Mouse (Mus musculus) yolk sac, embryonic 10.5 days (tissue): ENCODE data around the gene Ebf4.

Source experiments
- DNase-seq: peaks from one replicate; pipeline ENCODE4 v3.0.0-alpha.2; 2017; ENCODE audit warnings: low spot score

Ebf4 gene

DNA sequence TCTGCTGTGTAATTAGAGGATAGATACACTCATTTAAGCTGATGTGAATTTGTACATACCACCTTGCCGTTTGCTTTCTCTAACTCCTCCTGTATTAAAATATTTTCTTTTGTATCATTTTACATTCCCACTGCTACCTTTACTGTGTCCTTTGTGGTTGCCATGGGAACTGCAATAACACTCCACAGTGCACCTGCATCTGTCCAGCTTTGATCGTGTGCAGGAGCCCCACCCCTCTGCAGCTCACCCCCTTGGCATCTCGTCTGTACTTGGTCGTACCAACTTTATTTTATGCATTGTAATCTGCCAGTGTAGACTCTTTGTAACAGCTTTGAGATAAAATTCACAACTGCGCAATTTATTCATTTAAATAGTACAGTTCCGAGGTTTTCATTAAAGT, 88.9 kb downstream of the Ebf4 start:
- DNase-seq, result no peak

DNA sequence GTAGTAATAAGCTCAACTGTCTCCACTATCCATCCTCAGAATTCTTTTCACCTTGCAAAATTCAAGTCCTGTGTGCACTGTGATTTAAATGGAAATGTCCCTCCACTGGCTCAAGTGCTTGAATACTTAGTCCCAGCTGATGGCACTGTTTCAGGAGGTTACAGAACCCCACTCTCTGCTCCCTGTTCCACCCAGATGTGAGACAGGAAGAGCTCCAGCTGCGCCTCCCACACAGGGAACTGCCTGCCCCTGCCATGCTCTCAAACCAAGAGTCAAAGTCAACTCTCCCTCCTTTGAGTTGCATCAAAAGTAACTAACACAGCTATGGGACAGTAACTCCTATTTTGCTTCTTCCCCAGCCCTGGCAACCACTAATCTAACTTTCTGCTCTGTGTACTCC, 91.2 kb downstream of the Ebf4 start:
- DNase-seq, result no peak

DNA sequence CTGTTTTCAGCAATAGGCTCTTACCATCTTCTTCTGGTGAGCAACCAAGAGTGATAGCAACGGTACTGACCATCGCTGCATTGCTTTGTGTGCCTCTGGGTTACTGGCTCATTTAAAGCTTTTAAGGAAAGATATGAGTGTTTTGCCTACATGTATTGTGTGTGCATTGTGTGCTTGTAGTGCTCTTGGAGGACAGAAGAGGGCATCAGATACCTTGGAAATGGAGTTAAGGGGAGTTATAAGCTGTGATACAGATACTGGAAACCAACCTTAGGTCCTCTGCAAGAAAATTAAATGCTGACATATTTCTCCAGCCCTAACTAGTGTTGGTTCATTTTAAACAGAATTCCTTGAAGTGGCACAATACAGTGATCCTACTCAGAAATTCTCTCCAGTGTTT, 93.8 kb downstream of the Ebf4 start:
- no peak for DNase-seq

DNA sequence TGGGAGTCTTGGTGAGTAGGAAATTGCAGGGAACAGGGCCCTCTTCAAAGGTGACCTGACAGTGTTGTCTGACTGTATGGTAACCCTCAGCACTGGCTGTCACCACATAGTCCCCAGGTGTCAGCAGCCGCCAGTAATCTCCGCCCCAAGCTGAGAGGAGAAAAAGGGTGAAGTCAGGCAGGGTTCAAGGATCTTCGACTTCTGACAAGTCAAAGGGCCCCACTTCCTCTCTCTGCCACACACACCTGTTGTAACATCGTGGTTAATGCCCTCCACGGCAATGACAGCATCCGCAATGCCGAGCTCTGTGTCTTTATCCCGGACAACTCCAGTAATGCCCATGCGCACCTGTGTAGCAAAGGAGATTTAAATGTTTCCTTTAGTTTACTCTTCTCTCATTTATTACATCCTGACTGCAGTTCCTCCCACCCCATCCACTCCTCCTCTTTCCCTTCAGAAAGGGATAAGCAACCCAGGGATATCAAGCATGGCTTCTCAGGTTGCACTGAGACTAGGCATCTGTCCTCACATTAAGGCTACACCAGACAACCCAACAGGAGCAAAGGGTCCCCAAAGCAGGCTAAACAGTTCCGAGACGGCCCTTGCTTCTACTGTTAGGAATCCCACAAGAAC, 96.1 kb downstream of the Ebf4 start:
- DNase-seq, result no peak

DNA sequence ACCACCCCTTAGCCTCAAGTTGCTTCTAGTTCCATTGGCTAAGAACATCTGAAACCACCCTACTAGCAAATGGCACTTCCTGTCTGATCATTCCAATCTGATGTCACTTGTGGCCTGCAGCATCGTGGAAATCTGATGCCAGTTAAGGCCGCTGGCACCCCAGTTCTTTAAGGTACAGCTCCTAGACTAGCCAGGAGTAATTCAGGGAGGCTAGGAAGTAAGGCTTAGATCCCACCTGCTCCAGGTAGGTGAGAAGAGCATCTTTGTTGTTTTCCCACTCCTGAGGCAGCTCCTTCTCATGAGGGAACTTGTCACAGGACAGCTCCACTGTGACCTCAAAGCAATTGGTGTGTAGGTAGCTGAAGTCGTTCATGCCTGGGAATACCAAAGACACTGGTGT, 97.9 kb downstream of the Ebf4 start:
- DNase-seq, result no peak

DNA sequence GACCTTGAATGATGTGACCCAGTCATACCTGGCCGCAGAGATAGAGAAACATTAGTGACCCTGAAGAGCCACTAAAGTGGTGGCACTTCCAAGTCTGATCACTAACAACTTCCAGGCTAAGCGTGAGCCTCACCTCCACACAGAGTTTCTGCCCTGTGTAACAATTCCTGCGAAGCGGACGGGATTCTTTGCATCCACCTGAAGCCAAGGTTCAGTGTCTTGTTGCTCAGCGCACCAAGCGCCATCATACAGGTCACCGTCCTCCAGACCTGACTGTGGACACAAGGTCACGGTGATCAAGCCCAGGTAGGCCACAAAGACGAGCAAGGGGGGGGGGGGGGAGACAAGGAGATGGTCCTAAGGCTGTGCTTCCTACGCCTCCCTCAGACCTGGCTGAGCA, 100.7 kb downstream of the Ebf4 start:
- no peak for DNase-seq

DNA sequence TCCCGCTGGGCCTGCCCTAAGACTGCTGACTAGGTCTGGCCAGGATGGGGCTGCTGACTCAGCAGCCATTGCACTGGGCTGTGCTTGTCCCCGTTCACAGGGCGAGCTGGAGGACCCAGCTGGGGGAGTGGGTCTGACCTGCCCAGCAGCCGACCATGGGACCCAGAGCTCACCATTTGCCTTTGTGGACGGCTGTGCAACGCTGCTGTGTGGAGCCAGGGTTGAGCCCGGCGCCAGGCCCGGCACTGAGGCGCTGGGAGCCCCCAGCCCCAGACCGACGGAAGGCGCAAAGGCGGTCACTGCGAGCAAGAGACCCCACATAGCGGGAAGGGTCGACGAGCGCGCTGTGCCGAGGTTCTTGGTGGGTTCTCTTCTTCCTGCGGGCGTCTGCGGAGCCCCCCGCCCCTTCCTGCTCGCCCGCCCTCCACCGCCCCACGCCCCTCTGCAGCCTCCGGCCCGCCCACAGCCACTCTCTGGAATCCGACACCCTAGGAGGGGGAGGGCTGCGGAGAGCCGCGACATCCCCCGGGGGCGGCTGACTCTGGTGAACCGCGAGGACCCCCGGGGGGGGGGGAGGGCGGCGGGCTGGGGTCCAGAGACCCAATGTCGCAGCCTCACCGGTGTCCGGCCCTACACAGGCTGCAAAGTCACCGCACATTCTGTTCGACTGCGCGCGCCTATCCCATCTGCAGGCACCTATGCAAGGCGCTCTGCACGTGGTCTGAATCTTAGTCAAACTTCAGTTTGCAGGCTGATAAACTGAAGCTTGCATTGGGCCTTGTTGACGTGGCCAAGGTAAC, 102.4 kb downstream of the Ebf4 start, which contains the start of gene Cpxm1:
TSS of gene Cpxm1 (minus strand) at position 389 of the 800 bp plus-strand sequence.
- peak; percentile 82 for DNase-seq

DNA sequence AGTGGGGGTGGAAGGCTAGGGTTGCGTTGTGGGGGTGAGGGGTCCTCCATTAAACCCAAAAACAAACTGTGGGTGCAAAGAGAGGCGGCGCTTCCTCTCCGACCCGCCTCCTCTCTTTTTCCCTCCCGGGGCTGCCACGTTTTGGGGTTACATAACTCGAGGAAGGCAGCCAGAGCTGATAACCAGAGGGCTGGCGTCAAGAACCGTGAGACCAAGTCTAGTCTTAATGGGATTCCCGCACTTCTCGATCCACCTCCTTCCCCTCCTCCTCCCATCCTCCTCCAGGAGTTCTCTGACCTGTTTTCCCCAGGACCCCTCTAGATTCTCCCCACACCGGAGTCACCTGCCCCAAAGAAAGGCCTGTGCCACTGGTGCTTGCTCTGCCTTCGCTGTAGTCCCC, 103.1 kb downstream of the Ebf4 start:
- no peak for DNase-seq

DNA sequence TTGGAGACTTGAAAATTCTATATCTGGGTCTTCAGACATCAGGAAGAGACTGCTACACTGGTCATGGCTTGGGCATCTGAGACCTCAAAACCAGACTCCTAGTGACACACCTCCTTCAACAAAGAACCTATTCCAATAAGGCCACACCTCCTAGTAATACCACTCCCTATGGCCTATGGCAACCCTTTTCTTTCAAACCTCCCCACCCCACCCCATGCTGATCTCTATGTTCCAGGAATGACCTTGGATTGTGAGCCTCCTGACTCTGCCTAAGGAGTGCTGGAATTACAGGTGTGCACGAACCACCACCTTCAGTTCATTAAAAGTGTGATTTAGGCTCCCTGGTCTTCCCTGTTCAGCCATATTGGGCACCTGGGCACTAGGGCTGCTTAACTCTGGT, 105.1 kb downstream of the Ebf4 start:
- DNase-seq, result no peak

DNA sequence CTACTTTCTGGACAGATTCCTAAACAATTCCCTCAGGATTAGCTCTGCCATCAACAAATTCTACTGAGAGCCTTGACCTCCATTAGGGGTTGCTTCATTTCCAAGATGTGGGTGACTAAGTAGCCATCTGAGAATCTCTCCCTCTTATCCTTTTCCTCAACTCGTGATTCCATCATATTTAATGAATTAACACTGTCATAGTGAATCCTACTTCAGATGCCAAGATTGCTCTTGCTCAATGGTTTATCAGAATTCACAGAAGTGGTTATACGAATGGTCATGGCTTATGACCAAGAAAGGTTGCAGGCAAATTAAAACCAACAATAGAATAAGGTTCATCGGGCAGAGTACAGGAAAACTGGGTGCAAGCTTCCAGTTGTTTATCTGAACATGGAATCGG, 106.9 kb downstream of the Ebf4 start:
- no peak for DNase-seq

DNA sequence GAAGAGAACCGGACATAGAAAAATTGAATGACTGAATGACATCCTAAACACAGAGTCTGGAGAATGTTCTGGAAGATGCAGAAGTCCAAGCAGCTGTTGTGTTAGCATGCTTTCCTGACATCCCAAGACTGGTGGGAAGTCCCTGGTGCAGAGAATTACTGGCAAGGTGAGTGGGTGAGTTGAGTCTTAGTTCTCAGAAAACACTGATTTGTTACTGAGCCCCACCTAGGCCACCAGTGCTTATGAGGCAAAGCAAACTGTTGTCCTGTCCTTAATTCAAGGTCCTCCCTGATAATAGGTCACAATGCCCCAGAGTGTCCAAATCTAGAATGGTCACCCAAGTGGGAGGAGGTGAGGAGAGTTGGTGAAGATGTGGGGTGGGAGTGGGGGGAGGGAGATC, 110.0 kb downstream of the Ebf4 start, which contains the start of the genes Gm28372 and 1700020A23Rik:
TSS of gene Gm28372 (plus strand) at position 301 of the 400 bp plus-strand sequence.
TSS of gene 1700020A23Rik (plus strand) at position 321 of the 400 bp plus-strand sequence.
- no peak for DNase-seq

DNA sequence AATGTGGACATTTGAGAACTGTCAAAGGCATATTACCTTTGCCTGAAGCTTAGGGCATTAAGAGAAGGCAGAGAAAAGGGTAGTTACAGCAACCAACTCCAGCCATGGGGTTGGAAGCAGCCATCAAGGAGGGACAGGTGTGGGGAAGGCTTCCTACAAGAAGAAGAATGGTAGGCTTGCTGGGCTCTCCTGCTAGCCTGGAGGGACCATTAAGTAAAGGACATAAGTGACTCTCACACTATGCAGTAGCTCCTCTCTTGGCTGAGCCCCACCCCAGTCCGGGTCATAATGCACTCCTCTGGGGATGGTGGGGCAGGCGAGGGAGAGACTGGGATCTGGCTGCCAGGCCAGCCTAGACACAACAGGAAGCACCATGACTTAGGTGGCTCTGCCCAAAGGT, 111.2 kb downstream of the Ebf4 start, which contains the start of gene Tmem239:
TSS of gene Tmem239 (plus strand) at position 301 of the 400 bp plus-strand sequence.
- DNase-seq, result no peak

DNA sequence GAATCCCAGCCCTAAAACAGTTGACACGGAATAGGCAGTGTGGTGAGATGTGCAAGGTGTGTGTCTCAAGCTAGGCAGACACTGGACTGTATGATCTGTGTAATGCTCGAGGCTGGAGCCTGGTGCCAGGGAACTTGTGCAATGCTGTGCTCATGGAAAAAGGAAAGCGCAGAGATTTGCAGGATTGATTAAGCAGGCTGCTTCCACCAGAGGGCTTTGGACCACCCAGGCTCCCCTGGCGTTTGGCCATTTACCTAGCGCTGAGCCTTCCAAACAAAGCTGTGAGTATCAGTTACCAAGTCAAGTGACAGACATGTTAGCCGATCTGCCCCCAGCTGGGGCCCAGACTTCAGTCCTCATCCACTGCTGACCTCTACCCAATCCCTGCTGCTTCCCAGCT, 113.2 kb downstream of the Ebf4 start:
- no peak for DNase-seq

DNA sequence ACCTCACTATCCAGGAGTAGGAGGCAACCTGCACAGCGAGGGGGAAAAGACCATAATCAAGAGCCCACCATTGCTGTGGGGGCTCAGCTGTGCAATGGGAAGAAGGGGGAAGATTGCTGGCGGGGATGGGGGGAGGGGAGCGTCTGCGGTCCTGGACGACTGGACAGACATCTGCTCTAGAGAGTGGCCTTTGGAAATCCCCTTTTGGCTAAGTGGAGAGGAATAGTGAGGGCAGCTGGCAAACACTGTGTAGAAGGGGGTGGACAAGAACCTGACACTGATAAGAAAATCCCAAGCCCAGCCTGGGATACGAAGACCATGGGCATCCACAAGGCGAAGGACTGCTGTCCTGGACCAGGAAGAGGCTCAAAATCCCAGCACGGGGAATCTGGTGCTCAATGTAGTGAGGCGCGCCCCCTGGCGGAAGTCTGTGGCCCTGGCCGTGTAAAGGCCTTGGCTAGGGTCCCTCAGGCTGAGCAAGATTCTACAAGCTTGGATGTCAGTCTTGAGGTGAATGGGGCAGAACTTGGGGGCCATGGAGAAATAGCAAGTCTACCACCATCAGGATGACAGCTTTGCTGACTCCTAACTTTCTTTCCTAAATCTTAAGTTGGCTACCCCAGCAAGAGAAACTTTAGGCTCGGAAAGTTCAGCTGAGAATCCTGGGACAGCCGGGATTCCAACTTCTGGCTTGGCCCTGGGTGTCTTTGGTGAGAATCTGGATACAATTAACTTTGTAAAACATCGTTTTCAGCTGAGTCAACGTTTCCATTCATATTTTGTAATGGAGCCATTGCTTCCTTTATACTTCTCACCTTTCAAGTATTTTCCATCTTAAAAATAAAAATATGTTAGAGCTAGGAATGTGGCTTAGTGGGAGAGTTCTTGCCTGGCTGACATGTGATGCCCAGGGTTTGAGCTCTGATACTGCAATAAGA, 116.9 kb downstream of the Ebf4 start:
- DNase-seq, result peak; percentile 60

DNA sequence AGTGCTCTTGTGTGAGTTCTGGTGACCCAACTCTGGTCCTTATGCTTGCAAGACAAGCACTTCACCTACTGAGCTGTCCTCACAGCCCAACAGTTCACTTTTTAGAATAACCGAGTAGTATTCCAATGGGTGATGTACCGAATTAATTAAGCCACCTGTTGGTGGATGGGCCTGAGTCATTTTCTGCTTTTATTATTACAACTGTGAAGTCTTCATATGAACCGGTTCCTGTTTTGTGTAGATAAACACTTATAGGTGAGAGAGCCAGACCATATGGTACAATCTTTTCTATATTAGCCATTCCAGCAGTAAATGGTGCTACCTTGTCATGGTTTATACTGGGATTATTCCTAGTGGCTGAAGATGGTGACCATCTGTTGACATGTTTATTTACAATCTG, 117.8 kb downstream of the Ebf4 start:
- no peak for DNase-seq

DNA sequence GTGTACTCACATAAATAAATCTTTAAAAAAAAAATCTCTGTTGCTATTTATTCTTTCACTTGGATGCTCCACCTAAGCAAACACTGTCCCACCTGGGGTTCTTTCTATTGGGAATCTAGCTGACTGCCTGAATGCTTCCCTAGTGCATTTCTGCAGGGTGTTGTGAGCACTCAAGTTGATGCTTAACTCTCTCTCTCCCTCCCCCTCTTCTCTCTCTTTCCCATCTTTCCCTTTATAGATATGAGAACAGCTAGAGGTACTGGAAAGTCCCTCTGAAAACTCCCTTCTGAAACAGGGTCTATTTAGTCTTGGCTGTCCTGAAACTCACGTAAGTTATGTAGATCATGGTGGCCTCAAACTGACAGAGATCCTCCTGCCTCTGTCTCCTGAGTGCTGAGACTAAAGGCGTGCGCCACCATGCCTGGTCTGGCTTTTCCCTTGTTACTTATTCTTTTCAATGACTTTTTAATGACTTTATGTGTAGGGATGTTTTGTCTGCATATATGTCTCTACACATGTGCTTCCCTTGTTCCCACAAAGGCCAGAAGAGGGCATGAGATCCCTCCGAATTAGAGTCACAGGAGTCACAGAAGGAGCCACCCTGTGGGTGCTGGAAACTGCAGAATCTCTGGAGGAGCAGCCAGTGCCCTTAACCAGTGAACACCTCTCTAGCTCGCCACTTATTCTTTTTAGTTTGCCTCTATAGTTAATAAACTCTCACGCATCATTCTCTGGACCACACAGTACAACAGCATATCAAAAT, 119.3 kb downstream of the Ebf4 start:
- DNase-seq, result no peak
